Mouse (Mus musculus): ENCODE data around the gene Ints3. TPM values are rescaled to one million over a fixed set of nuclear protein-coding genes. Genes with fewer than 3 reads are reported as not detected.
A peak's percentile ranks its signal among the peaks of the same experiment; 100 is the strongest.

Ints3 gene
- polyA plus RNA-seq, 1 experiment from 2014 or later: 9.2 TPM

GRCm38 (mm10) chr3:90466311-90466766, 32.9 kb upstream of the Ints3 start:
- no peaks in the 10 kb centered on the region for H3K36me3 ChIP-seq (ENCODE audit: control insufficient read depth, insufficient read depth, low read length)
- peak overlapping the region; percentile 54 for H3K4me3 ChIP-seq (ENCODE audit: low read depth, low read length)
- no peaks in the 10 kb centered on the region for H3K27me3 ChIP-seq (ENCODE audit: control insufficient read depth, insufficient read depth, low read length)
- peak overlapping the region; percentile 83 for H3K4me2 ChIP-seq (replicated peaks; ENCODE audit: low read depth)
- TF ChIP-seq CTCF (IDR thresholded peaks at IDR 0.05; ENCODE audit: low read depth) (peak; percentile 92), EP300 (optimal IDR thresholded peaks at IDR 0.05) (no peak)
- ATAC-seq (ENCODE audit: low FRiP score, low TSS enrichment) (peak; percentile 39; the same call in 1 of the 2 replicates), DNase-seq (ENCODE audit: low spot score) (peak; percentile 71)
- 0 out of 2 replicates have a peak overlapping the region, but pooled peaks have one; percentile 58 for H3K9ac ChIP-seq (ENCODE audit: low read length)
- no peak overlapping the region for H3K27ac ChIP-seq (replicated peaks)
- WGBS: under 1% methylated on average over 15 of the region's 15 CpGs
- no peaks in the 10 kb centered on the region for H3K4me1 ChIP-seq (replicated peaks; ENCODE audit: control insufficient read depth, insufficient read depth)
- H3K9me3 ChIP-seq (ENCODE audit: control insufficient read depth, low read length): no peaks in the 10 kb centered on the region

- Histone ChIP-seq H3K27ac (replicated peaks) (0 out of 2 replicates have a peak within 1 kb of the TSS, but pooled peaks have one; percentile 24), H3K36me3 (ENCODE audit: control insufficient read depth, insufficient read depth, low read length) (no peaks in the 10 kb centered on the region), H3K9me3 (ENCODE audit: control insufficient read depth, low read length) (no peaks in the 10 kb centered on the region), H3K9ac (ENCODE audit: low read length) (peak within 1 kb of the TSS; percentile 58), H3K27me3 (ENCODE audit: control insufficient read depth, insufficient read depth, low read length) (no peaks in the 10 kb centered on the region), H3K4me1 (replicated peaks; ENCODE audit: control insufficient read depth, insufficient read depth) (no peaks in the 10 kb centered on the region), H3K4me2 (replicated peaks; ENCODE audit: low read depth) (peak within 1 kb of the TSS; percentile 83), H3K4me3 (ENCODE audit: low read depth, low read length) (peak within 1 kb of the TSS; percentile 54)
- DNase-seq (ENCODE audit: low spot score) (peak; percentile 40), ATAC-seq (ENCODE audit: low FRiP score, low TSS enrichment) (peak; percentile 39)
- TF ChIP-seq CTCF (IDR thresholded peaks at IDR 0.05; ENCODE audit: low read depth) (no peak), EP300 (optimal IDR thresholded peaks at IDR 0.05) (no peak)
- WGBS: 0% methylated on average over 24 of the region's 49 CpGs
These were observed 32.4 kb upstream of the Ints3 start, which contains the start of gene Npr1 for GRCm38 (mm10) chr3:90465686-90466310. TSS of gene Npr1 (minus strand) at chr3:90465866.

GRCm38 (mm10) chr3:90465081-90465685, 31.8 kb upstream of the Ints3 start:
- H3K27ac ChIP-seq (replicated peaks): 0 out of 2 replicates have a peak overlapping the region, but pooled peaks have one; percentile 24
- peak; percentile 44 for DNase-seq (ENCODE audit: low spot score)
- peak; percentile 36 for ATAC-seq (ENCODE audit: low FRiP score, low TSS enrichment)
- no peaks in the 10 kb centered on the region for H3K4me1 ChIP-seq (replicated peaks; ENCODE audit: control insufficient read depth, insufficient read depth)
- no peaks in the 10 kb centered on the region for H3K9me3 ChIP-seq (ENCODE audit: control insufficient read depth, low read length)
- no peaks in the 10 kb centered on the region for H3K27me3 ChIP-seq (ENCODE audit: control insufficient read depth, insufficient read depth, low read length)
- H3K4me3 ChIP-seq (ENCODE audit: low read depth, low read length): peak overlapping the region; percentile 54
- peak overlapping the region; percentile 58 for H3K9ac ChIP-seq (ENCODE audit: low read length)
- no peaks in the 10 kb centered on the region for H3K36me3 ChIP-seq (ENCODE audit: control insufficient read depth, insufficient read depth, low read length)
- H3K4me2 ChIP-seq (replicated peaks; ENCODE audit: low read depth): peak overlapping the region; percentile 83
- WGBS: under 1% methylated on average over 65 of the region's 75 CpGs
- TF ChIP-seq CTCF (IDR thresholded peaks at IDR 0.05; ENCODE audit: low read depth): no peak
- TF ChIP-seq EP300 (optimal IDR thresholded peaks at IDR 0.05): no peak

DNA sequence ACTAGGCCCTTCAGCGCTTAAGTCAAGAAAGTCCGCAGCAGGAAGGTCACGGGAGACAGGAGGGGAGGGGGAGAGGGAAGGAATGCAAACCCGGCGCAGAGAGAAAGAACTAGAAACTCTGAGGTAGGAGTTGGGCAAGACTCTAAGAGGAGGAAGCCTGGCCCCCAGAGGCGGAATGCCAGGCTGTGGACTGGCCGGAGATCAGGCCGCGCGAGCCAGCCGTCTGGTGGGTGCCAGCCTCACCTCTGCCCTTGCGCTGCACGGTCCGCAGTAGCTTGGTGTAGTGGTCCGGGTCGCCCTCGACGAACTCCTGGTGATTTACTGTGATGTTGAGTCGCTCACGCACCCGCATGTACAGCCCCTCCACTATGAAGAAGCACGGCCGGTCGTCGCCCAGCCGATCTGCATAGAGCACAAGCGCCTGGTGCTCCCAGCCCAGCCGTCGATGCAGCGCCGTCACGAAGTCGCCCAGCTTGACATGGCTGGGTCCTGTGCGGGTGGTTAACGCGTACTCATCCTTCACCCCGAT, 31.2 kb upstream of the Ints3 start:
- ATAC-seq (ENCODE audit: low FRiP score, low TSS enrichment): peak; percentile 19; the same call in 1 of the 2 replicates
- Histone ChIP-seq H3K9ac (ENCODE audit: low read length) (peak overlapping the region; percentile 58; the same call in 1 of the 2 replicates), H3K27me3 (ENCODE audit: control insufficient read depth, insufficient read depth, low read length) (no peaks in the 10 kb centered on the region), H3K36me3 (ENCODE audit: control insufficient read depth, insufficient read depth, low read length) (no peaks in the 10 kb centered on the region), H3K4me1 (replicated peaks; ENCODE audit: control insufficient read depth, insufficient read depth) (no peaks in the 10 kb centered on the region), H3K27ac (replicated peaks) (no peak overlapping the region), H3K4me3 (ENCODE audit: low read depth, low read length) (peak overlapping the region; percentile 54), H3K9me3 (ENCODE audit: control insufficient read depth, low read length) (no peaks in the 10 kb centered on the region), H3K4me2 (replicated peaks; ENCODE audit: low read depth) (peak overlapping the region; percentile 83)
- peak; percentile 24 for DNase-seq (ENCODE audit: low spot score)
- TF ChIP-seq CTCF (IDR thresholded peaks at IDR 0.05; ENCODE audit: low read depth) (no peak), EP300 (optimal IDR thresholded peaks at IDR 0.05) (no peak)
- WGBS: 24% methylated on average over 37 of the region's 37 CpGs

- no peak overlapping the region for H3K4me3 ChIP-seq (ENCODE audit: low read depth, low read length)
These were observed 29.2 kb upstream of the Ints3 start for GRCm38 (mm10) chr3:90462579-90462978.

More at GRCm38 (mm10) chr3:90462579-90462978, 29.2 kb upstream of the Ints3 start:
- Histone ChIP-seq H3K4me2 (replicated peaks; ENCODE audit: low read depth) (no peak overlapping the region), H3K27me3 (ENCODE audit: control insufficient read depth, insufficient read depth, low read length) (no peaks in the 10 kb centered on the region), H3K9me3 (ENCODE audit: control insufficient read depth, low read length) (no peaks in the 10 kb centered on the region), H3K4me1 (replicated peaks; ENCODE audit: control insufficient read depth, insufficient read depth) (no peaks in the 10 kb centered on the region), H3K36me3 (ENCODE audit: control insufficient read depth, insufficient read depth, low read length) (no peaks in the 10 kb centered on the region), H3K27ac (replicated peaks) (no peak overlapping the region), H3K9ac (ENCODE audit: low read length) (no peak overlapping the region)
- no peak for DNase-seq (ENCODE audit: low spot score)
- WGBS: 46% methylated on average over 7 of the region's 7 CpGs
- no peak for TF ChIP-seq EP300 (optimal IDR thresholded peaks at IDR 0.05)
- no peak for TF ChIP-seq CTCF (IDR thresholded peaks at IDR 0.05; ENCODE audit: low read depth)
- no peak for ATAC-seq (ENCODE audit: low FRiP score, low TSS enrichment)

All from stomach, postnatal 0 days (tissue).